Mouse (Mus musculus): Measurements from ENCODE around the gene Hcrt.

- no peak for TF ChIP-seq POLR2A (IDR thresholded peaks at IDR 0.05; ENCODE audit: borderline replicate concordance, control insufficient read depth, low read depth, low read length)
- TF ChIP-seq CTCF (IDR thresholded peaks at IDR 0.05; ENCODE audit: control insufficient read depth, insufficient read depth, low read length): no peak
These were observed 34.1 kb downstream of the Hcrt start for GRCm38 (mm10) chr11:100728601-100729000.

Measured in bone marrow, adult 2 months (tissue).